Mouse (Mus musculus) left cerebral cortex, postnatal 36 days (tissue): ENCODE measurements around the gene Cebpa. TPM values are rescaled to one million over a fixed set of nuclear protein-coding genes. Genes with fewer than 3 reads are reported as not detected.

Experiments used
- DNase-seq, 2 experiments: peaks; one replicate each; pipeline ENCODE4 v3.0.0; 2021 to 2022; ENCODE audit warnings: low spot score in 2 of 2, mixed read lengths in 1 of 2
- intact Hi-C: fragments of 180-260 bp; cut with DNase I; formaldehyde crosslinking; loops from one replicate; pipeline ENCODE4 v1.15.1; 2025
- total RNA-seq, 2 experiments: library from RNA; stranded (reverse); gene quantifications; 2 replicates each; pipeline ENCODE4 v1.2.3; 2021

Cebpa gene
- total RNA-seq, 2 experiments from 2014 or later: 9.3 to 11.0 TPM

DNA sequence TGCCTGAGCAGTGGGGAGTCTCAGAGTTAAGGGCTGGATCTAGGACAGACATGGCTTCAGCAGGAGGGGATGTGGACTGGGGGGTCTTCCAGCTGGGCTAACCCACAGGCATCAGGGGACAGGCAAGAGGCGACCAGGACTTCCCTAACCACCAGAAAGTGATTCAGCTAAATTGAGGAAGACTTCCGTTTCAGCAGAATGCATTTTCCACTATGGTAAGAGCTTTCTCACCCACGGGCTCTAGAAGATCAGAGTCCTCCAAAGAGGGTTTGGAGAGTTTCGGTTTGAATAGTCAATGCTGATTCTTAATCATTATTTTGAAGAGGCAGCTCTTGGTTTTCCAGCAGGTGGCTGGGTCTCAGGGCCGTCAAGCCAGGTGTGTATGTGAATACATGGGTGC is 20.8 kb downstream of the Cebpa start:
- intact Hi-C loops: no loop called here
- DNase-seq: no peak

DNA sequence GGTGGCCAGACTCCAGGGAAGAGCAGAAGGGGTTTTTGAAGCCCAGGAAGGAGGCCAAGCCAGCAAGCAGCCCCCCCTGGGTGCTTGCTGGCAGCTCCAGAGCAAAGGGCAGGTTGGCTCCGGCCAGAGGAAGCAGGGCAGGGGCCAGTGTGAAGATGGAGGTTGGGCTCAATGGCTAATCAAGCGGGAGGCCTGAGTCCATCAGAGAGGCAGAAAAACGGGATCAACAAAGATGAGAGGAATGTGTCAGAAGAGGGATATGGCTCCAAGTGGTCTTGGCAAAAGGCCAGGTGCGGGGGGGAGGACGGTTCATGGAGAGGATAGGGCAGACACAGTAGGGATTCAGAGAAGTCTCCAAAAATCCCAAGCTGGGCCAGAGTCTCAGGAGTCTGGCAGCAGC is 22.4 kb downstream of the Cebpa start:
- intact Hi-C loops: no loop called here
- DNase-seq: no peak

DNA sequence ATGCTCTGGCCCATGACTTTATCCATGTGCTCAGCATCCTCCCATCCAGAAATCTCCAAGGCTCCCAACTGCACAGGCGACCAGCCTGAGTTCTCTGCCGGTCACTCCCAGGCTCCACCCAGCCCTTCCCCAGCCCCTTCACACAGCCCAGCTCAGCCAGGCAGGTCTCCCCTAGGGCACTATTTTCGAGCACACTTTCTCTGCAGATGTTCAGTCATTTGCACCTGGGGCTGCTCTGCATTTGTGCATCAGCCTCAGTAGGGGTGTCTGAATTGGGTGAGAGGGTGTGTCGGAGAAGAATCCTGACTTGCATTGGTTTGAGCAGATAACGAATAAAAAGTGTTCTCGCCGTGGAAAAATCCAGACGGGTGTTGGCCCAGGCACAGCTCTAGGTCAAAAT is 23.4 kb downstream of the Cebpa start:
- intact Hi-C loops: no loop called here

DNA sequence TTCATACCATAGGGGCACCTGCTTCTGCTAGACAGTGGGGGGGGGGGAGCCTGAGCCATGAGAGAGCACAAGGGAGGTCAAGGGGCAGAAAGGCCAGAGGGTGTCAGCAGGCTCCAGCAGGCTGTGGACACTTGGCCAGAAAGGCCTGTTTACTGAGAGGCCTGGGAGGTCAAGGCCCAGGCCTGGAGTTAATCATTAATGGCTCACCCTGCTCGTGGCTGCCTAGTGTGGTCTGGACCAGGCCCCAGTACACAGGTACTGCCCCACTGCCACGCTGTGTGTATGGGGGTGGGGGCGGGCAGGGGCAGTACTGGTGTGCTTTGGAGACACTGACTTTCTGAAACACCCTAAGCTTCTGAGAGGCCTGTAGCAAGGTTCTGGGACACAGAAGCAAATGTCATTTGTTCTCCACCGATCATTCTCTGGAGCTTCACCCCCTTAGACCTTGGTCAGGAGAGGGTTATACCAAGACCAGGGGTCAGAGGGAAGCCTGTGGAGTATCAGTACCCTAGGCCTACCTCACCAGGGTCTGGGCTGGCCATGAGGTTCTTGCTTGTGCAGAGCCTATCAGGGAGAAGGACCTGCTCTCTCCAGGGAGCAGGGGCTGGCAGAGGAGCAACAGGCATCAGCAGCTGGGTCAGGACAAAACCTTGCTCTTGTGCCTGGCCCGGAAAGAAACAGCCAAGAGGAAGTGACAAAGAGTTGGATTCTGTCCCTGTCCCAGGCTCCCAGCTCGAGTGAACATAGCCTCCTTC is 24.9 kb downstream of the Cebpa start:
- DNase-seq: no peak
- intact Hi-C loops: no loop called here

More for the DNA sequence above, 23.4 kb downstream of the Cebpa start:
- no peak for DNase-seq

DNA sequence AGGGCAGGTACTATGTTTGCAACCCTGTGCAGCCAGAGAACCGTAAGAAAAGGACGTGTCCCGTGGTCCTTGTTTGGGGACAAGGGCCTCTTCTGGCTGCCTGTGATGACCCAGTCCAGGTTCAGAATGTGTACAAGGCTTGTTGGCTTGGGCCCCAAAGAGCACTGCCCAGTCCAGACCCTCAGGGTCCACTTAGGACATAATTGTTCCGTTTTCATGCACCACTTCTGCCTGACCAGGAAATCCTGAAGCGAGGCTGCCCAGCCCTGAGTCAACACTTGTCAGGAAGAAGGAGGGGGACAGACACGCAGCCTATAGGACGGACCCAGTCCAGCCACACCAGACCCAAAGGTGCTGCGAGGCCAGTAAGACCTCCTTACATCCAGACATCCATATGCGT is 26.0 kb downstream of the Cebpa start:
- no peak for DNase-seq
- intact Hi-C loops: no loop called here

DNA sequence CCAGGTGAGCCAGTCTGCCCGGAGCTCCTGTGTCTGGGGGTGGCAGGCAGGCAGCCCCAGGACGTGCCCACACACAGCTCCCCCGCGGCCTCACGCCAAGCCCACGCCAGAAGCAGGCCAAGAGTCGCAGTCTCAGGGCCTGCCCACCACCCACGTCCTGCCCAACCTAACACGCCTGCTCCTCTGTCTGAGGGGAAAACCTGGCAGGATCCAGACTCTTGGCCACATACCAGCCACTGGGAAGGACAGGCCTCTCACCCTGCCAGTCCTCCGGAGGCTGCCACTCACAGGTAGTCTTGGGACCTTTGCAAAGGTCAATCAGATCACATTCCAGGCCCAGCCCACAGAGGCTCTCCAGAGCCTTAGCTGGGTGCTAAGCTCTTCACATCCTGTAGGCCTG is 27.2 kb downstream of the Cebpa start:
- no peak for DNase-seq
- intact Hi-C loops: no loop called here

DNA sequence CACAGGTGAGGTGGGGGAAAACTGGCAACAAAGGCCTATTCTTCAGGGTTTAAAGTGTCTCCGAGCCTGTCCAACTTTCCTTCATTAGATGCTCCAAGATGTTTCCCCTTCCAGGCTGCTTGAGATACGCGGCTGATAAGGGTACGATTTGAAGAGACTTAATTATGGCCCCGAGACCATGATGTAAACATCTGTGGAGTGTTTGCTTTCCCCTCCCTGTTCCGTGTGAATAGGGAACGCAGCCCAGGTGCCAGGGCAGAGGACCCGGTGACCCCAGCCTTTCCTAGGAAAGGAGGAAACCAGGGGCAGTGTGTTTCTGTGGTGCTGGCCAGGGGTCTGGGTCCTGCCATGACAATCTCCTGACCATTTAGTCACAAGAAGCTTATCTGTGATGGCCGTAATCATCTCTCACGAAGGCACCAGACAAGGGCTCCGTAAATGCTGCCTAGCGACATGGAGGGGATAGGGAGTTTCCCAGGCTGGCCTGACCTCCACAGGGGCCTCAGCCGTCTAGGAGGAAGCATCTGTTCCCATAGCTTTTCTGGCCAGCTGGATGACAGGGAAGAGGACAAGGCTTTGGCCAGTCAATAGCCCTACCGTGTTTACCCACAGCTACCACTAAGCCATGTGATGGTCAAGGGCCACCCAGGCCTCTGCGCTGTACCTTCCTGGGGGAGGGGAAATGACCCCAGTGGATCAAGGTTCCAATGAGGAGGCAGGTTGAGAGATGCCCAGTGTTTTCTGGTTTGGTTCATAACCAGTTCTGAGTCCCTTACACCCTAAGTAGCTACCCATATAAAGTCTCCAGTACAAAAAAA is 30.7 kb downstream of the Cebpa start:
- no peak for DNase-seq
- intact Hi-C loops: no loop called here

DNA sequence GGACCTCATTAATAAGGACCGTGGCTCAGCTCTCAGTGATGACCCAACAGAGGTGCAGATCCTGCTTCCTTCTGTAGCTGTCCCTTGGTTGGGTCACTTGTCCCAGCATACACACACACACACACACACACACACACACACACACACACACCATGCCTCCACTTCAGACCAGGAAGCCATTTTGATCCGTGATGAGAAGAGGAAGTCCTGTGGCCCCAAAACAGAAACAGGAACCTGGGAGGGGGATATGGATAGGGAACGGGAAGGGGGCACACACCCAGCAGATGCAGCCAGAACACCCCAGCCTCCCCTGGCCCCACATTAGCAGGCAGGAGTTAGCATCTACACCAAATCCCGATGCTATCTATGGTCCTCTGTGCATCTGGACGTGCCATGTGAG is 31.8 kb downstream of the Cebpa start:
- no peak for DNase-seq
- intact Hi-C loops: no loop called here

DNA sequence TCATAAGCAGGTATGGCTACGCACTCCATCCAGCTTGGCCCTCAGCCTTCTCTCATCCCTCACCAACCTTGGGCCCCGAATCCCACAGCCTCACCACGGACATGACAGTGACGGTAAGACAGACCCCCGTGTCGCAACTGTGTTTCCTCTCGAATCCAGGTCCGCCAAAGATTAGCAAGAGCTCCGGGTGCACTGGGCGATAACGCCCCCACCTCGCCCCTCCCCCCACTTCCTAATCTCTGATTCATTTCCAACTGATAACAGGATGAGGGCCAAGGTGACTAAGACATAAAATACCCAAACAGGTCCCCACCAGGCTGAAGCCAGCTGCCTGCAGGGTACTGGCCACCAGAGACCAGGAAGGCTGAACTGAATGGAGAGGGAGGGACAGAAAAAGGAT is 35.4 kb downstream of the Cebpa start:
- DNase-seq: no peak
- intact Hi-C loops: no loop called here

DNA sequence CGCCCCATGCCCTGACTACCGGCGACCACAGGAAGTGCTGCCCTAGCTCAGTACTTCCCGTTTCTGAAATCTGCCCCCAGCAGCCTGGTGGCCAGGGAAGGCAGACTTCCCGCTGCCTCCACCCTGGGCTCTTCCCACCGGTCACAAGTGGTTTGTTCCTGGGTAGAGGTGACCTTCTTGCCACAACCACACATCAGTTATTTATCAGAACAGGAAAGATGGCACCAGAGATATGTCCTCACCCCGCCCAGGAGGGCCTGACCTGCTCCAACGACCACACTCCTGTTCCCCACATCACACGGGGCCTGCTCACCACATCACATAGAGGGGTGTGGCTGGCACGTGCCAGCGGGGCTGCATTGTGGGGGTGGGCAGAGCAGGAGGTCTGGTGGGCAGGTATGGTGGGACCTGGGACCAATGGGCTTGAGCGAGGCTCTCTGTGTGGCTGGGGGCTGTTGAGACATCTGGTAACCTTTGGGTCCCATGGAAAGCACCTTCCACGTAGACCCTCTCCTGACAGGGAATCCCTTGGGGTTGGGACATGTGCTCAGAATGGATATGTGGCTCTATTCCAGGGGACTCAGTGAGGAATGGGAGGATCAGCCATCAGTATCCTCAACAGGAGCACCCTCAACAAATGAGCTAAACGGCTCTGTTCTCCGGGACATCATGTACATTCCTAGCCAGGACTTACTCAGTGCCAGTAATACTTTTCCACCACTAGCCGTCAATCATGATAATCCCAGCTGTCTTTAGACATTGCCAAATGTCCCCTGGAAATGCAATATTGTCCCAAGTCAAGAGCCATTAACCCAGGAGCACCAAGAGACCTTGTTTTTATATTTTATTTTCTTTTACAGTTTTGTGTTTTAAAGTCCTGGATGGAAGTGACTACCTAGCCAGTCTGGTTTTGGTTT is 37.7 kb downstream of the Cebpa start:
- intact Hi-C loops: no loop called here
- DNase-seq: no peak

DNA sequence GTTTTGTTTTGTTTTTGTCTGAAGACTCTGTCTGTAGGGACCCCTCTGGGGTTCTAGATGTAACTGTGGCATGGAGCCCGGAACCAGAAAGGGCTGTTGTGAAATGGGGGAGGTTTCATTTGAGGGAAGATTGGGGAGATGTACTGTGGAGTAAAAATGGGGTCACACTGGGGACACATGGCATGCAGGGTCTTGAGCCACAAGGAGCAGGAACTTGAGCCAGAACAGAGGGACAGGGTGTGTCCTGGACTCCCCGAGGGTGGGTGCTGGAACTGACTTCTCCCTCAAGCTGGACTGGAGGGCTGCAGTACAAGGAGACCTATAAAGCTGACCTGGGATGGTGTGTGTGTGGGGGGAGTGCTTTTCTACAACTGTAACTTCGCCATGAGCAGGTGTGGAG is 38.4 kb downstream of the Cebpa start:
- DNase-seq: no peak
- intact Hi-C loops: no loop called here

DNA sequence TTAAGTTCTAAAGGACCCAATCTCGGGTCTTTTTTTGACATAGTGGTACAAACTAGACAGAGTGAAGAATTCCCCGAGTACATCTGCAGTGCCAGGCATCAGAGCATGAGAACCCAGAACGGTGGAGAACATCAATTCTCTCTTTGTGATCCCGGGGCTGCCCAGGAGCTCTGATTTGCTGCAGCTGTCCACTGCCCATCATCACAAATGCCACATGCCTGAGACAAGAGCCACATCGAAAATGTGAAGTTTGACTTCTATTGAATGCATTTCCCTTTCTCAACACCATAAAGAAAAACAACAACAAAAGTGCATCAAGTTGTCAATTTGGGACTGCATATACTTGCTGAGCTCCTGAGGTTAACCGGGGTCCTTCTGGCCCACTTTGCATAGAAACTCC is 43.4 kb downstream of the Cebpa start:
- no peak for DNase-seq
- intact Hi-C loops: no loop called here

DNA sequence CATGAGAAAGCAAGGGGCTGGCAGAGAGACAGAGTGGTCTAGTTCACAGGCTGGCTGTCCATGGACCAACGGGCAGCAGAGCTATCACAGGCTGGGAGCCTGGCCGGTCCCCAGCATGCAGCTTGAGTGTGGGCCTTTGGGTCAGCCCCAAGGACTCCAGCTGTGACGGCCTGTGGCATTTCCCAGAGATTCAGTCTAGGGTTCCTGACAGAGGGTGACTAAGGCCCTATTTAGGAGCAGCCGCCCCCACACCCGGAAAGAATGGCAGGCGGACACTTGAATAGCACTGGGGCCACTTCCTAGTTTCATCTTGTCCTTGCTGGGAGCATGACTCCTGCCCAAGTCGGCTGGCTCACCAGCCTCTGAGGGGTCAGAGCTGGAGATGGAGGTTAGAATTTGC is 44.5 kb downstream of the Cebpa start:
- no peak for DNase-seq
- intact Hi-C loops: no loop called here

DNA sequence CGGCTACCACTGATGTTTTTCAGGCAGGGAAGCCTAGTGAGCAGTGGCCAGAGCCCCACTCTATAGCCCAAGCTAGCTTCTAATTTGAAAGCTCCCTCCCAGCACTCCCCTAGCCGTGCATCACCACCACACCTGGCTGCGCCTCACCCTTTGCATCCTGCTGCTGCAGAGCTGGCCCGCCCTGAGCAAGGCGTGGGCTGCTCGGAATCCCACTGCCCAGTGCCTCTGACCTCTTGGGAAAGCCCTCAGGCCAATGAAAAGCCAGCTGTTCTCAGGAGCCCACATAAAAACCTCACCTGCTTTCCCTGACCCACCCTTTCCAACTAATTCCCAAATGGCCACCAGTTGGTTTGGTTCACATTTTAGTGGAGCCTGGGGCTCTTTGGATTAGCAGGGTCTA is 45.0 kb downstream of the Cebpa start:
- intact Hi-C loops: no loop called here
- DNase-seq: no peak

DNA sequence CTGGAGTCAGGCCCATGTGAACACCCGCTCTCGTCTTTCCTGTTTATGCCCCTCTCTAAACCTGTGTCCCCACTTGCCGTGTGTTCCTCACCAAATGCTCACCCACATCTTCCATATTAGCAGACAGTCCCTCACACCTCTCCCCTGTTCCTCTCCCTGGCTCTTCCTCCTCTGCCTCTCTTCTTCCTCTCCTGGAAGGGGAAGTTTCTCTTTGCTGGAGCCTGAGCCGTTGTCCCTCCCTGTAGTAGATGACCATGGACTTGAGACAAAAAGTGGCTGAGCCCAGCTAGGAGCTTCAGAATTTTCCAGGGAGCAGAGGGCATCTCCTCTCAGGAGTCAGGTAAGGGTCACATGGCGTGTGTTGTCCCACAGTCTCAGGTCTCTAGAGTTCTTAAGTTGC is 47.9 kb downstream of the Cebpa start:
- intact Hi-C loops: no loop called here
- DNase-seq: no peak

DNA sequence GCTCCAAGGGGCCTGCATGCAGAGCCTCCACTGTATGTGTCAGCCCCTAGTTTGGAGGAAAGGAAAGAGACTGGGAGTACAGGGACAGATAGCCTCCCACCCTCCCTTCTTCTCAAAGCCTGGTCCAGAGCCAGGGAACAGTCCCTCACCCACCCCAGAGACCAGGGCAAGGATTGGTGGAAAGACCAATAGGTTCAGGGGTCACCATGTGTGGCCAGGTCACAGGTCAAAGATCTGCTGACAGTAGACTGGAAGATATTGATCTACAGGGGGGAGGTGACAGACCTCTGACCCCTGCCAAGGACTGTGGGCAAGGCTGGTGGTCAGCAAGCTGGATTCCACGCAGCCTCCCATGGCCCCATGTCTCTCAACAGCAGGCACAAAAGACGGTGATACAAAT is 48.8 kb downstream of the Cebpa start:
- no peak for DNase-seq
- intact Hi-C loops: loop anchor here (2.0 kb wide), 1 partner anchor 49 kb away; the partner anchor contains the start of gene Cebpa

DNA sequence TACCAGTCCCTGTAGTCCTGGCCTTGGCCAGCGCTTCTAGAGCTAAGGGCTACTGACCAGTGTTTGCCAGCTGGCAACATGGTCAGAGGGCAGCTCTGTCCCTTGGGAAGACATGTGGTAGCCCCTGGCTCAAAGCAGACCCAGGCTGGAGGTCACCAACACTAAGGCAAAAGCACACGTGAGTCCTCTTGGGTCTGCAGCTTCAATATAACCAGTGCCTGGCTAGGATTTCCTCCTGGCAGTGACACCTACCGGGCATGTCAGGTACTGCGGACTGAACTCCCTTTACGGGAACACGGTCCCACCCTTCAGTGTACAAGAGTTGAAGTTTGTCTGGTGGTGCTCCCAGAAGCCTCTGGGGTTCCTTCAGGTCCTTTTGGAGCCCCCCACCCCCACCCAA is 50.2 kb downstream of the Cebpa start:
- intact Hi-C loops: loop anchor here (2.0 kb wide), 1 partner anchor 51 kb away; the partner anchor contains the start of gene Cebpa
- peak; percentile 78 to 84 for DNase-seq
